Mouse (Mus musculus) kidney, postnatal 0 days (tissue): ENCODE data around the gene Wasf2. TPM values are rescaled to one million over a fixed set of nuclear protein-coding genes. Genes with fewer than 3 reads are reported as not detected.

Source experiments
- ATAC-seq: fragments of 200-750 bp; cut with Nextera tagmentation; replicated peaks from 2 replicates; pipeline ENCODE4 v1.8.0; 2017; ENCODE audit warnings: low read depth, moderate number of reproducible peaks, moderate TSS enrichment, moderate library complexity; ENCODE audit not compliant: low FRiP score
- DNase-seq: peaks from one replicate; pipeline ENCODE4 v3.0.0-alpha.2; 2016; ENCODE audit warnings: low spot score
- H3K27ac ChIP-seq: fragments of 300-500 bp; sonication (generic); 2 replicates; pipeline ENCODE4 v1.5.1; 2014; ENCODE audit warnings: mild to moderate bottlenecking
- H3K27me3 ChIP-seq: fragments of 300-500 bp; sonication (generic); 2 replicates; pipeline ENCODE4 v1.6.1; 2014; ENCODE audit warnings: low read length, mixed read lengths; ENCODE audit not compliant: insufficient read depth
- H3K36me3 ChIP-seq: fragments of 300-500 bp; sonication (generic); 2 replicates; pipeline ENCODE4 v1.6.1; 2014; ENCODE audit warnings: low read length, mixed read lengths; ENCODE audit not compliant: insufficient read depth
- H3K4me1 ChIP-seq: fragments of 300-500 bp; sonication (generic); replicated peaks from 2 replicates; pipeline ENCODE4 v1.6.1; 2014; ENCODE audit warnings: antibody characterized with exemption, low read length, mixed read lengths; ENCODE audit not compliant: insufficient read depth
- H3K4me2 ChIP-seq: fragments of 300-500 bp; sonication (generic); 2 replicates; pipeline ENCODE4 v1.6.1; 2014; ENCODE audit warnings: mild to moderate bottlenecking, low read length, moderate library complexity, mixed read lengths
- H3K4me3 ChIP-seq: fragments of 300-500 bp; sonication (generic); replicated peaks from 2 replicates; pipeline ENCODE4 v1.5.1; 2014; ENCODE audit warnings: low read depth, low read length
- H3K9ac ChIP-seq: fragments of 300-500 bp; sonication (generic); 2 replicates; pipeline ENCODE4 v1.6.1; 2014; ENCODE audit warnings: low read depth, low read length
- H3K9me3 ChIP-seq: fragments of 300-500 bp; sonication (generic); replicated peaks from 2 replicates; pipeline ENCODE4 v1.6.1; 2016; ENCODE audit warnings: low read length, inconsistent platforms, mixed read lengths
- CTCF ChIP-seq: IDR thresholded peaks from 2 replicates; pipeline ENCODE4 v1.5.1; 2016; ENCODE audit warnings: antibody characterized with exemption, low read depth, mild to moderate bottlenecking, moderate library complexity
- WGBS: fragments of 180-500 bp; shearing (Covaris S2); extraction: QIAGEN DNeasy Blood & Tissue Kit; methylation state at CpG from one replicate; pipeline ENCODE4 v1.1.7; 2014; 5-methylcytosine and 5-hydroxymethylcytosine counted together
- polyA plus RNA-seq: library from polyadenylated mRNA; unstranded; fragments of >200 nt; fragmentation: Nextera tagmentation; extraction: Ambion mirVana; gene quantifications from 2 replicates; pipeline ENCODE4 v1.2.1, GENCODE M21; 2015

Gene Wasf2
- polyA plus RNA-seq, 1 experiment from 2014 or later = 98.8 TPM

DNA sequence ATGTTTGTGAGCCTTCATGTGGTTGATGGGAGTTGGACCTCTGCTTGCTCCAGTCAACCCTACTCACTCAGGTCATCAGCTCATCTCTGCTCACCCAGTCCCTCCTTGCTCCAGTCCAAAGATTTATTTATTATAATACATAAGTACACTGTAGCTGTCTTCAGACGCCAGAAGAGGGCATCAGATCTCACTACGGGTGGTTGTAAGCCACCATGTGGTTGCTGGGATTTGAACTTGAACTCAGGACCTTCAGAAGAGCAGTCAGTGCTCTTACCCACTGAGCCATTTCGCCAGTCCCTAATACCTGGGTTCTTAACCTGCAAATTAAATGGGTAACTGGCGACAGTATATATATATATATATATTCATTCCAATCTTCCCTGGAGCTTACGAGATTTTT, 105.1 kb downstream of the Wasf2 start:
- ATAC-seq (no peak), DNase-seq (no peak)
- Histone ChIP-seq H3K4me1 (no peaks in the 10 kb centered on the region), H3K27ac (no peak overlapping the region), H3K36me3 (no peaks in the 10 kb centered on the region), H3K4me3 (no peak overlapping the region), H3K4me2 (no peak overlapping the region), H3K27me3 (no peaks in the 10 kb centered on the region), H3K9me3 (no peaks in the 10 kb centered on the region), H3K9ac (no peak overlapping the region)
- WGBS = 74% methylated on average over 5 of the region's 5 CpGs
- TF ChIP-seq CTCF = peak; percentile 12; the same call in 1 of the 2 replicates

DNA sequence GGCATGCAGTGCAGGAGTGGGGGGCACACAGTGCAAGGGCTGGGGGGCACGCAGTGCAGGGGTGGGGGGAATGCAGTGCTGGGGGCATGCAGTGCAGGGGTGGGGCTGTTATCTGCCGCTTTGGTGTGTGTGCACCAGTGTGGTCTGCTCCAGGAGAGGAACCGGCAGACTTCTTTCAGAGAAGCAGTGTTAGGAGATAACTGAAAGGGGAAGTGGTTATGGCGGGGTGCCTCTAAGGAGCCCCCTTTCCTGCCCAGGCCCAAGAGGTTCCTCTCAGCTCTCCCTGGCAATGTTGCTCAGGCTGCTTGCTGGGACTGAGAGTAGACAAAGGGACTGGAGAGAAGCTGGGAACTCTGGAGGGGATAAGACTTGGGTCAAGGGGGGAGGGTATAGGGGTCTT, 107.6 kb downstream of the Wasf2 start:
- Histone ChIP-seq H3K9ac (no peak overlapping the region), H3K4me1 (0 out of 2 replicates have a peak, but pooled peaks cover 9% of the 10 kb centered on the region), H3K27ac (no peak overlapping the region), H3K9me3 (no peaks in the 10 kb centered on the region), H3K4me2 (no peak overlapping the region), H3K4me3 (no peak overlapping the region), H3K36me3 (no peaks in the 10 kb centered on the region), H3K27me3 (0 out of 2 replicates have a peak, but pooled peaks cover 4% of the 10 kb centered on the region)
- DNase-seq = no peak
- TF ChIP-seq CTCF = no peak
- ATAC-seq = no peak
- 84% methylated on average over 4 of the region's 4 CpGs for WGBS

DNA sequence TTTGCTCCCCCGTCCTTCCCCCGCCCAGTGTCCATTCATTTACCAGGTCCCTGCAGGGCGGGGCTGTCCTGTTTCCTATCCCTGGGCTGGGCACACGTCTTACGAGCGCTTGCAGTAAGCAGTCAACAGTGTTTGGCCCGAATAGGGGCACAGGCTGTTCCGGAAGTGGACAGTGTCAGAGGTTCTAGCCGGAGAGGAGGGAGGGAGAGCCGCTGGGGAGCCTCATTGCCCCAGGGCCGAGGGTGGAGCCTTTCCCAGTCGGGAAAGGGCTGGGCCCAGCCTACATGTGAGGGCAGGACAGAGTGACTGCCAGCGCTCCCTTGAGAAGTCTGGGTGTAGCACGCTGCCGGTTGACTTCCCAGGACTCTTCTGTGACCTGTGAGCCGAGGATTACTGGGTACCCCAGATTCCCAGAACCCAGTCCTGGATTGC, 110.2 kb downstream of the Wasf2 start, which contains the start of gene Map3k6:
Gene Map3k6 (plus strand): TSS at position 329 of the 432 bp plus-strand sequence.
- DNase-seq (peak; percentile 78), ATAC-seq (peak; percentile 74)
- TF ChIP-seq CTCF = 0 out of 2 replicates have a peak, but pooled peaks have one; percentile 2
- Histone ChIP-seq H3K9me3 (no peaks in the 10 kb centered on the region), H3K27me3 (0 out of 2 replicates have a peak, but pooled peaks cover 4% of the 10 kb centered on the region), H3K4me3 (peak within 1 kb of the TSS; percentile 54), H3K9ac (peak within 1 kb of the TSS; percentile 64), H3K36me3 (no peaks in the 10 kb centered on the region), H3K4me1 (0 out of 2 replicates have a peak, but pooled peaks cover 9% of the 10 kb centered on the region), H3K27ac (peak within 1 kb of the TSS; percentile 88), H3K4me2 (peak within 1 kb of the TSS; percentile 93)
- 4% methylated on average over 16 of the region's 16 CpGs for WGBS

GRCm38 (mm10) chr4:133240934-133241908, 110.9 kb downstream of the Wasf2 start:
- Histone ChIP-seq H3K9ac (peak overlapping the region; percentile 64), H3K27me3 (0 out of 2 replicates have a peak, but pooled peaks cover 4% of the 10 kb centered on the region), H3K27ac (peak overlapping the region; percentile 88), H3K9me3 (no peaks in the 10 kb centered on the region), H3K4me3 (peak overlapping the region; percentile 54), H3K4me1 (0 out of 2 replicates have a peak, but pooled peaks cover 9% of the 10 kb centered on the region), H3K36me3 (no peaks in the 10 kb centered on the region), H3K4me2 (peak overlapping the region; percentile 93)
- ATAC-seq = peak; percentile 89
- TF ChIP-seq CTCF = peak; percentile 39
- under 1% methylated on average over 73 of the region's 78 CpGs for WGBS
- peak; percentile 91 for DNase-seq

- peak overlapping the region; percentile 5; the same call in 1 of the 2 replicates for H3K9ac ChIP-seq
- no peak for TF ChIP-seq CTCF
- H3K27ac ChIP-seq = 0 out of 2 replicates have a peak overlapping the region, but pooled peaks have one; percentile 88
- WGBS = 35% methylated on average over 11 of the region's 11 CpGs
- 0 out of 2 replicates have a peak, but pooled peaks cover 9% of the 10 kb centered on the region for H3K4me1 ChIP-seq
- no peaks in the 10 kb centered on the region for H3K9me3 ChIP-seq
- H3K27me3 ChIP-seq = 0 out of 2 replicates have a peak, but pooled peaks cover 4% of the 10 kb centered on the region
- no peak for DNase-seq
- peak overlapping the region; percentile 93 for H3K4me2 ChIP-seq
- H3K4me3 ChIP-seq = peak overlapping the region; percentile 54; the same call in 1 of the 2 replicates
- ATAC-seq = no peak
- no peaks in the 10 kb centered on the region for H3K36me3 ChIP-seq
Observed at GRCm38 (mm10) chr4:133241910-133242309, 111.6 kb downstream of the Wasf2 start.

DNA sequence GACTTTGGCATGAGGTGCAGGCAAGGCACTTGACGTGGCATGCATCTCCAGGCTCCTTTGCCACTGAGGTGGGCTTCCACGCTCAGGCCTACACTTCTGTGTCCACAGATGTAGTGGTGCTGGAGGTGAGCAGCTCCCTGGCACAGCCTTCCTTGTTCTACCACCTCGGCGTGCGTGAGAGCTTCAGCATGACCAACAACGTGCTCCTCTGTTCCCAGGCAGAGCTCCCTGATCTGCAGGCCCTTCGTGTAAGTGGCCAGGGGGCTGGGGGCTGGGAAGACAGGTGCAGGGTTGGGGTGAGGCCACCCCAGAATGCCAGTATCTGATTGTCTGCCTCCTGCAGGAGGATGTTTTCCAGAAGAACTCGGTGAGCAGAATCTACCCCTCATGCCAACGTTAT, 112.4 kb downstream of the Wasf2 start:
- Histone ChIP-seq H3K4me2 (no peak overlapping the region), H3K9ac (no peak overlapping the region), H3K9me3 (no peaks in the 10 kb centered on the region), H3K36me3 (no peaks in the 10 kb centered on the region), H3K4me3 (no peak overlapping the region), H3K4me1 (0 out of 2 replicates have a peak, but pooled peaks cover 9% of the 10 kb centered on the region), H3K27me3 (0 out of 2 replicates have a peak, but pooled peaks cover 4% of the 10 kb centered on the region), H3K27ac (no peak overlapping the region)
- TF ChIP-seq CTCF = no peak
- 70% methylated on average over 9 of the region's 9 CpGs for WGBS
- DNase-seq = no peak
- no peak for ATAC-seq
